Mouse (Mus musculus): ENCODE measurements at regions not wholly inside any gene's neighbourhood (a gene's known extent, or its start where the extent isn't known, plus 50 kb on each side); places are given as distances from the start of the nearest gene placed in this dataset.

- no peak for TF ChIP-seq EP300 (IDR thresholded peaks at IDR 0.05)
- TF ChIP-seq CTCF (IDR thresholded peaks at IDR 0.05): no peak
These were observed 96.7 kb downstream of the Kcnrg start for GRCm38 (mm10) chr14:61703916-61704315.
